Mouse (Mus musculus): ENCODE measurements at regions not wholly inside any gene's neighbourhood (a gene's known extent, or its start where the extent isn't known, plus 50 kb on each side); places are given as distances from the start of the nearest gene placed in this dataset.

DNA sequence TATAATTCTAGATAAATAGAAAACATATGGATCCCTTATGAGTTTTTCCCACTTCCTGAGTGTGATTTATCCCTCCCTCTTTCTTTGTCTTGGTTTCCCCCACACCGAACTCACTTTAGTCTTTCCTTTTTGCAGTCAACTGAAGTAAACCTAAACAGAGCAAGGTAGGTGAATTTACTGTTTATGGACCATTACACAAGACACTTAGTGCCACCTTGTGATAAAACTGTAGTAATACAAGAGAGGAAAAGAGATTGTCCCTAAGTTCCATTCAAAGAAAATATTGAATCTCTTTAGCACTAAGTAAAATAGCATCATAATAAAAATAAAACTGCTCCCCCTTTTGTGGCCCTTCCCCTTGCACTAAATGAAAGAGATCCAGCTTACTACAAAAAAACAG lies 88.4 kb downstream of the B3gnt5 start:
- H3K4me3 ChIP-seq (replicated peaks; ENCODE audit: low read length): no peak overlapping the region
- no peaks in the 10 kb centered on the region for H3K9me3 ChIP-seq (ENCODE audit: control insufficient read depth, low read length)
- 42% methylated on average over 1 of the region's 1 CpGs for WGBS
- H3K36me3 ChIP-seq (ENCODE audit: control insufficient read depth, insufficient read depth, low read length): no peaks in the 10 kb centered on the region
- TF ChIP-seq POLR2A (IDR thresholded peaks at IDR 0.05; ENCODE audit: borderline replicate concordance, extremely low read depth, insufficient read depth, insufficient read length): no peak
- no peak overlapping the region for H3K9ac ChIP-seq (ENCODE audit: low read depth, low read length, severe bottlenecking)
- DNase-seq (ENCODE audit: low spot score) (peak; percentile 33), ATAC-seq (ENCODE audit: low FRiP score, low read depth) (no peak)
- H3K4me1 ChIP-seq (ENCODE audit: control insufficient read depth, insufficient read depth, low read length): no peaks in the 10 kb centered on the region
- H3K27ac ChIP-seq (replicated peaks; ENCODE audit: low read depth, low read length): no peak overlapping the region
- H3K4me2 ChIP-seq (replicated peaks; ENCODE audit: low read depth, low read length, severe bottlenecking): no peak overlapping the region
- H3K27me3 ChIP-seq (ENCODE audit: control insufficient read depth, insufficient read depth, low read length): no peaks in the 10 kb centered on the region

DNA sequence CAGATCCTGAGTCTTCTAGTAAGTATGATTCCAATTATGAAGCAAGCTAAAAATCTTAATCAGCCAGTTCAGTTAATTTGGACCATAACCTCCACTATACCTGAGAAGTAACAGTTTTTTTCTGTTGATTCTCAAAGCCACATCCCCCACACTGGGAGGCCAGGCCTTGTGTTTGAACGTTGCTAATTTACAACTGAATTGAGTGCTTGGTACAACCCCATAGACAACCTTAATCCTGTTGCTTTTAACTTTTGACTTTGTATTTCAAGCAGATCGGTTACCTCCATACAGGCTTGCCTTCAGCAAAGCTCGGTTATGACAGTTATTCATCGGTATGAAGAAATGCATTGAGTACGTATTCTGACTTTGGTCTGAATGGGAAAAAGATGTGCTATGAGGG lies 105.3 kb downstream of the B3gnt5 start:
- no peak for TF ChIP-seq POLR2A (IDR thresholded peaks at IDR 0.05; ENCODE audit: borderline replicate concordance, extremely low read depth, insufficient read depth, insufficient read length)
- 79% methylated on average over 5 of the region's 5 CpGs for WGBS
- H3K4me3 ChIP-seq (replicated peaks; ENCODE audit: low read length): no peak overlapping the region
- H3K9ac ChIP-seq (ENCODE audit: low read depth, low read length, severe bottlenecking): no peak overlapping the region
- H3K27ac ChIP-seq (replicated peaks; ENCODE audit: low read depth, low read length): no peak overlapping the region
- H3K4me2 ChIP-seq (replicated peaks; ENCODE audit: low read depth, low read length, severe bottlenecking): no peak overlapping the region
- ATAC-seq (ENCODE audit: low FRiP score, low read depth) (no peak), DNase-seq (ENCODE audit: low spot score) (no peak)
- H3K9me3 ChIP-seq (ENCODE audit: control insufficient read depth, low read length): no peaks in the 10 kb centered on the region
- H3K36me3 ChIP-seq (ENCODE audit: control insufficient read depth, insufficient read depth, low read length): no peaks in the 10 kb centered on the region
- no peaks in the 10 kb centered on the region for H3K4me1 ChIP-seq (ENCODE audit: control insufficient read depth, insufficient read depth, low read length)
- H3K27me3 ChIP-seq (ENCODE audit: control insufficient read depth, insufficient read depth, low read length): no peaks in the 10 kb centered on the region

DNA sequence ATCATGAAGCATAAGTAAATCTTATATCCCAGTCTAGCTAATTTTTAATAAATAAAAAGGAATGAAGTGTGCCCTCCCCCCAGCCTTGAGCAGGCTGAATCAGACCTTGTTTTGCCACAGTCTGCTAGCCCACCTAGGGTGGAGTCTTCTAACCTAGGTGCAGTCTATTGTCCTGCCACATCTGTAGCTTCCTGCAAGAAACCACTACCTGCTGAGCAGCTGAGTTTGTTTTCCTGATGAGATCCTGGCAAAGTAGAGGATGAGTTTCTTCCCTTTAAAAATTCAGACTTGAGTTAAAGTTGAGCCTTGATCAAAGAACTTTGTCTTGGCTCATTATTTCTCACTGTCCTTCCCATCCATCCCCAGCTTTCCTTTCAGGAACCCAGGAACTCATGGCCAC lies 105.9 kb downstream of the B3gnt5 start:
- no peaks in the 10 kb centered on the region for H3K9me3 ChIP-seq (ENCODE audit: control insufficient read depth, low read length)
- no peaks in the 10 kb centered on the region for H3K4me1 ChIP-seq (ENCODE audit: control insufficient read depth, insufficient read depth, low read length)
- no peak overlapping the region for H3K4me2 ChIP-seq (replicated peaks; ENCODE audit: low read depth, low read length, severe bottlenecking)
- no peak overlapping the region for H3K27ac ChIP-seq (replicated peaks; ENCODE audit: low read depth, low read length)
- ATAC-seq (ENCODE audit: low FRiP score, low read depth): no peak
- H3K27me3 ChIP-seq (ENCODE audit: control insufficient read depth, insufficient read depth, low read length): no peaks in the 10 kb centered on the region
- H3K36me3 ChIP-seq (ENCODE audit: control insufficient read depth, insufficient read depth, low read length): no peaks in the 10 kb centered on the region
- TF ChIP-seq POLR2A (IDR thresholded peaks at IDR 0.05; ENCODE audit: borderline replicate concordance, extremely low read depth, insufficient read depth, insufficient read length): no peak
- no peak overlapping the region for H3K9ac ChIP-seq (ENCODE audit: low read depth, low read length, severe bottlenecking)
- DNase-seq (ENCODE audit: low spot score): no peak
- no peak overlapping the region for H3K4me3 ChIP-seq (replicated peaks; ENCODE audit: low read length)

DNA sequence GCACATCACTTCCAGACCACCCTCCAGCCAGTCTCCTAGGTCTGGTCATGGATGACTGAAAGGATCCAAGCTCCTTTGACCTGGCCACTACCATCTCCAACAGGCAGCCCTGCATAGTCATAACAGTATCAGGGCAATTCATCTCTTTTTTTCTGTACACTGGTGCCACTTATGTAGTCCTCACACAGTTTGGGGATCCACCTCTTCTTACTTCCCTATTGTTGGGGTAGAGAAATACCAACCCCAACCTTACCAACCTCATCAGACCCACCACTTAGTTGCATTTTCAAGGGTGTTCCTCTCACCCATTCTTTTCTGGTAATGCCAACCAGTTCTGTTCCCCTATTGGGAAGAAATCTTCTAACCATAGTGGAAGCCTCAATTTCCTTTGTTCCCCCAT lies 109.4 kb downstream of the B3gnt5 start:
- Histone ChIP-seq H3K4me3 (replicated peaks; ENCODE audit: low read length) (no peak overlapping the region), H3K4me1 (ENCODE audit: control insufficient read depth, insufficient read depth, low read length) (no peaks in the 10 kb centered on the region), H3K4me2 (replicated peaks; ENCODE audit: low read depth, low read length, severe bottlenecking) (no peak overlapping the region), H3K27me3 (ENCODE audit: control insufficient read depth, insufficient read depth, low read length) (no peaks in the 10 kb centered on the region), H3K36me3 (ENCODE audit: control insufficient read depth, insufficient read depth, low read length) (no peaks in the 10 kb centered on the region), H3K9ac (ENCODE audit: low read depth, low read length, severe bottlenecking) (no peak overlapping the region), H3K27ac (replicated peaks; ENCODE audit: low read depth, low read length) (no peak overlapping the region), H3K9me3 (ENCODE audit: control insufficient read depth, low read length) (no peaks in the 10 kb centered on the region)
- ATAC-seq (ENCODE audit: low FRiP score, low read depth): no peak
- no peak for TF ChIP-seq POLR2A (IDR thresholded peaks at IDR 0.05; ENCODE audit: borderline replicate concordance, extremely low read depth, insufficient read depth, insufficient read length)
- DNase-seq (ENCODE audit: low spot score): no peak

GRCm38 (mm10) chr16:19876861-19877554 lies 105.8 kb downstream of the Klhl6 start:
- TF ChIP-seq POLR2A (IDR thresholded peaks at IDR 0.05; ENCODE audit: borderline replicate concordance, extremely low read depth, insufficient read depth, insufficient read length): no peak

DNA sequence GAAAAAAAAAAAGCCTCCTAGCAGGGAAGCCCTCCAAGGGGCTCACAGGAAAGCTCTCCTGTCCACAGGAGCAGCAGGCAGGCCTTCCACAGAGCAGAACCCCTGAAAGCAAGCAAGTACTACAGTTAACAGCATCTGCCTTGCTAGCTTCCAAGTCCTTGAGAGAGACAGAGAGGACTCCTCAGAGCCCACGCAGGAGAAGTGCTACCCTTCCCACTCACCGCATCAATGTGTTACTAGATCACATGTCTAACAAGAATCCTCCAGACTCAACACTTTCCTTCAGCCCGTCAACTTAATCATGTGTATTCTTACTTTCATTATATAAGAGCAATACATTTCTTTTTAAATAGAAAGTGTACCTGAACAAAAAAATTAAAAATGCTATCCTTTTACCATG lies 99.9 kb downstream of the Klhl6 start:
- H3K9ac ChIP-seq (ENCODE audit: low read depth, low read length, severe bottlenecking): no peak overlapping the region
- H3K36me3 ChIP-seq (ENCODE audit: control insufficient read depth, insufficient read depth, low read length): no peaks in the 10 kb centered on the region
- ATAC-seq (ENCODE audit: low FRiP score, low read depth): no peak
- 82% methylated on average over 3 of the region's 3 CpGs for WGBS
- H3K27me3 ChIP-seq (ENCODE audit: control insufficient read depth, insufficient read depth, low read length): no peaks in the 10 kb centered on the region
- H3K4me1 ChIP-seq (ENCODE audit: control insufficient read depth, insufficient read depth, low read length): no peaks in the 10 kb centered on the region
- H3K4me3 ChIP-seq (replicated peaks; ENCODE audit: low read length): no peak overlapping the region
- H3K27ac ChIP-seq (replicated peaks; ENCODE audit: low read depth, low read length): no peak overlapping the region
- TF ChIP-seq POLR2A (IDR thresholded peaks at IDR 0.05; ENCODE audit: borderline replicate concordance, extremely low read depth, insufficient read depth, insufficient read length): no peak
- H3K9me3 ChIP-seq (ENCODE audit: control insufficient read depth, low read length): no peaks in the 10 kb centered on the region
- no peak overlapping the region for H3K4me2 ChIP-seq (replicated peaks; ENCODE audit: low read depth, low read length, severe bottlenecking)
- no peak for DNase-seq (ENCODE audit: low spot score)

More at GRCm38 (mm10) chr16:19876861-19877554, 105.8 kb downstream of the Klhl6 start:
- no peaks in the 10 kb centered on the region for H3K36me3 ChIP-seq (ENCODE audit: control insufficient read depth, insufficient read depth, low read length)
- no peaks in the 10 kb centered on the region for H3K4me1 ChIP-seq (ENCODE audit: control insufficient read depth, insufficient read depth, low read length)
- no peak for ATAC-seq (ENCODE audit: low FRiP score, low read depth)
- H3K27me3 ChIP-seq (ENCODE audit: control insufficient read depth, insufficient read depth, low read length): no peaks in the 10 kb centered on the region
- H3K9me3 ChIP-seq (ENCODE audit: control insufficient read depth, low read length): no peaks in the 10 kb centered on the region
- no peak overlapping the region for H3K4me2 ChIP-seq (replicated peaks; ENCODE audit: low read depth, low read length, severe bottlenecking)
- no peak overlapping the region for H3K4me3 ChIP-seq (replicated peaks; ENCODE audit: low read length)
- no peak for DNase-seq (ENCODE audit: low spot score)
- 68% methylated on average over 10 of the region's 10 CpGs for WGBS
- H3K9ac ChIP-seq (ENCODE audit: low read depth, low read length, severe bottlenecking): no peak overlapping the region
- H3K27ac ChIP-seq (replicated peaks; ENCODE audit: low read depth, low read length): no peak overlapping the region
